Mouse (Mus musculus) CD4-positive, CD25-positive, alpha-beta regulatory T cell, adult 2 months (primary cell): ENCODE data around the gene Rgmb.

Source experiments
- DNase-seq: peaks from one replicate; pipeline ENCODE4 v3.0.0-alpha.2; 2012; ENCODE audit warnings: low read depth, low spot score

Rgmb gene

GRCm38 (mm10) chr17:15776349-15776748 is 54.5 kb downstream of the Rgmb start:
- no peak for DNase-seq

- no peak for DNase-seq
Measured at GRCm38 (mm10) chr17:15774565-15775215, 56.1 kb downstream of the Rgmb start.

DNA sequence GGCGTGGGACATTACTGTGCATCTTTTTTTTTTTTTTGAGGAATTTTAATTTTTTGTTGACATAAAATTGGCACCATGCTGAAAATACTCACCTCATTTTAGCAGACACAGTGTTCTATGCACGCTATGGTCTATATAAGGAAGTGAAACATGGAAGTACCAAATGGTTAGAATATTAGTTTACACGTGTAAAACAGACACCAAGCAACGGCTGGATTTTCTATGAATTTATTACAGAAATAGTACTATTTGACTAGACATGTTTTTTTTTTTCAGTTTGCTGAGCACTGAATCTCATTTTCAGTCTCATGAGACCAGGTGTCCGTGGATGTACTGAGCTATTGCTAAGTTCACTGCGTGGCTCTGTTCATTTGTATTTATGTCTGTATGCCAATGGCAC is 56.9 kb downstream of the Rgmb start:
- no peak for DNase-seq

- DNase-seq, result no peak
Measured at GRCm38 (mm10) chr17:15769081-15769724, 61.6 kb downstream of the Rgmb start.

- no peak for DNase-seq
Measured at GRCm38 (mm10) chr17:15761191-15761590, 69.6 kb downstream of the Rgmb start.
